Mouse (Mus musculus) CH12.LX (cell line): ENCODE measurements at regions not wholly inside any gene's neighbourhood (a gene's known extent, or its start where the extent isn't known, plus 50 kb on each side); places are given as distances from the start of the nearest gene placed in this dataset.

Experiments
- DNase-seq: peaks from one replicate; pipeline ENCODE4 v3.0.0-alpha.2; 2013; ENCODE audit errors: extremely low read depth
- H3K27ac ChIP-seq: 2 replicates; pipeline ENCODE4 v1.5.1; 2012; ENCODE audit warnings: low read depth, mild to moderate bottlenecking, control low read depth, moderate library complexity; ENCODE audit not compliant: insufficient read depth
- H3K27me3 ChIP-seq: replicated peaks from 2 replicates; pipeline ENCODE3; 2012; ENCODE audit warnings: inconsistent platforms
- H3K36me3 ChIP-seq, 2 experiments: replicated peaks in 1 of 2; 2 replicates each; pipeline versions ENCODE3 to v1.6.1; 2012; ENCODE audit warnings: inconsistent platforms in 1 of 2, low read length in 1 of 2, mild to moderate bottlenecking in 1 of 2, mixed read lengths in 1 of 2, moderate library complexity in 1 of 2; ENCODE audit not compliant: control insufficient read depth in 1 of 2, insufficient read depth in 1 of 2
- H3K4me1 ChIP-seq, 2 experiments: 2 replicates each; pipeline ENCODE4 v1.6.1; 2012; ENCODE audit warnings: inconsistent platforms in 1 of 2, moderate library complexity in 1 of 2; ENCODE audit not compliant: insufficient read depth in 2 of 2, control insufficient read depth in 1 of 2
- H3K4me2 ChIP-seq: 2 replicates; pipeline ENCODE4 v1.6.1; 2012; ENCODE audit warnings: low read depth, mild to moderate bottlenecking, control low read depth; ENCODE audit not compliant: poor library complexity, insufficient read depth, severe bottlenecking
- H3K4me3 ChIP-seq, 3 experiments: fragments of 150-350 bp in 1 of 3; sonication (generic) in 1 of 3; replicated peaks in 1 of 3; 2 replicates each; pipeline versions ENCODE3 to v1.5.1; 2011 to 2012; ENCODE audit warnings: low read depth in 2 of 3, low read length in 2 of 3, mild to moderate bottlenecking in 2 of 3, moderate library complexity in 2 of 3, control low read depth in 1 of 3, improper control_type of control experiment in 1 of 3, inconsistent platforms in 1 of 3, mixed read lengths in 1 of 3; ENCODE audit not compliant: poor library complexity in 1 of 3
- H3K79me2 ChIP-seq: replicated peaks from 2 replicates; pipeline ENCODE4 v1.6.1; 2012; ENCODE audit warnings: mild to moderate bottlenecking, moderate library complexity; ENCODE audit not compliant: control insufficient read depth, poor library complexity, insufficient read depth, severe bottlenecking; ENCODE audit errors: extremely low read depth
- H3K9ac ChIP-seq: 2 replicates; pipeline ENCODE4 v1.6.1; 2012; ENCODE audit warnings: low read depth, mild to moderate bottlenecking, control low read depth, moderate library complexity; ENCODE audit not compliant: insufficient read depth
- H3K9me3 ChIP-seq: replicated peaks from 2 replicates; pipeline ENCODE3; 2012; ENCODE audit warnings: low read length, inconsistent platforms, mixed read lengths
- E2F4 ChIP-seq: IDR thresholded peaks from 2 replicates; pipeline ENCODE4 v1.6.1; 2011; ENCODE audit warnings: low read depth, low read length, improper control_type of control experiment; ENCODE audit not compliant: insufficient replicate concordance
- EP300 ChIP-seq: IDR thresholded peaks from 2 replicates; pipeline ENCODE4 v1.6.1; 2011; ENCODE audit warnings: low read length, improper control_type of control experiment
- HCFC1 ChIP-seq: IDR thresholded peaks from 2 replicates; pipeline ENCODE4 v1.6.1; 2012; ENCODE audit warnings: low read depth, mild to moderate bottlenecking, inconsistent platforms, low read length, improper control_type of control experiment
- JUN ChIP-seq: IDR thresholded peaks from 2 replicates; pipeline ENCODE4 v1.6.1; 2011; ENCODE audit warnings: low read depth, mild to moderate bottlenecking, low read length, improper control_type of control experiment, moderate library complexity; ENCODE audit not compliant: insufficient read depth
- JUND ChIP-seq: conservative IDR thresholded peaks from 2 replicates; pipeline ENCODE4 v1.6.1; 2011; ENCODE audit warnings: low read depth, low read length, improper control_type of control experiment
- MAFK ChIP-seq: IDR thresholded peaks from 2 replicates; pipeline ENCODE4 v1.6.1; 2011; ENCODE audit warnings: low read length, improper control_type of control experiment; ENCODE audit not compliant: insufficient replicate concordance
- MAZ ChIP-seq: IDR thresholded peaks from 2 replicates; pipeline ENCODE4 v1.6.1; 2012; ENCODE audit warnings: low read depth, mild to moderate bottlenecking, inconsistent platforms, low read length, improper control_type of control experiment, moderate library complexity
- MEF2A ChIP-seq: IDR thresholded peaks from 2 replicates; pipeline ENCODE4 v1.6.1; 2014; ENCODE audit warnings: low read depth, mild to moderate bottlenecking, inconsistent platforms, low read length, improper control_type of control experiment, borderline replicate concordance
- MYC ChIP-seq: IDR thresholded peaks from 2 replicates; pipeline ENCODE4 v1.6.1; 2011; ENCODE audit warnings: low read depth, mild to moderate bottlenecking, improper control_type of control experiment, low read length
- NELFE ChIP-seq: IDR thresholded peaks from 2 replicates; pipeline ENCODE4 v1.6.1; 2011; ENCODE audit warnings: low read depth, low read length, improper control_type of control experiment
- PAX5 ChIP-seq: IDR thresholded peaks from 2 replicates; pipeline ENCODE4 v1.6.1; 2012; ENCODE audit warnings: low read length, inconsistent platforms, mixed read lengths
- POLR2A ChIP-seq: IDR thresholded peaks from 2 replicates; pipeline ENCODE4 v1.6.1; 2011; ENCODE audit warnings: low read depth, mild to moderate bottlenecking, improper control_type of control experiment, low read length
- RAD21 ChIP-seq: IDR thresholded peaks from 2 replicates; pipeline ENCODE4 v1.6.1; 2011; ENCODE audit warnings: low read depth, mild to moderate bottlenecking, low read length, improper control_type of control experiment, moderate library complexity
- RCOR1 ChIP-seq: conservative IDR thresholded peaks from 2 replicates; pipeline ENCODE4 v1.6.1; 2012; ENCODE audit warnings: low read depth, mild to moderate bottlenecking, inconsistent platforms, low read length, improper control_type of control experiment
- SIN3A ChIP-seq: IDR thresholded peaks from 2 replicates; pipeline ENCODE4 v1.6.1; 2012; ENCODE audit warnings: low read length, improper control_type of control experiment, inconsistent platforms
- SMC3 ChIP-seq: IDR thresholded peaks from 2 replicates; pipeline ENCODE4 v1.6.1; 2011; ENCODE audit warnings: low read depth, low read length, improper control_type of control experiment
- TBP ChIP-seq: conservative IDR thresholded peaks from 2 replicates; pipeline ENCODE4 v1.6.1; 2011; ENCODE audit warnings: low read depth, low read length, improper control_type of control experiment
- TCF12 ChIP-seq: IDR thresholded peaks from 2 replicates; pipeline ENCODE4 v1.6.1; 2014; ENCODE audit warnings: low read depth, mild to moderate bottlenecking, inconsistent platforms, low read length, improper control_type of control experiment
- USF1 ChIP-seq: IDR thresholded peaks from 2 replicates; pipeline ENCODE4 v1.6.1; 2014; ENCODE audit warnings: low read depth, mild to moderate bottlenecking, inconsistent platforms, low read length, improper control_type of control experiment
- USF2 ChIP-seq: conservative IDR thresholded peaks from 2 replicates; pipeline ENCODE4 v1.6.1; 2011; ENCODE audit warnings: low read depth, low read length, improper control_type of control experiment
- ZMIZ1 ChIP-seq: IDR thresholded peaks from 2 replicates; pipeline ENCODE4 v1.6.1; 2012; ENCODE audit warnings: low read depth, mild to moderate bottlenecking, inconsistent platforms, low read length, improper control_type of control experiment
- dilution Hi-C: fragments of 300-500 bp; cut with MboI; formaldehyde crosslinking; loops from 2 replicates; pipeline ENCODE4 v1.14.3; 2020; ENCODE audit warnings: low sequenced_read_pairs; ENCODE audit not compliant: extremely low pct_unique_long_range_greater_than_20kb, extremely low pct_ligation_motif_present
- in situ Hi-C: fragments of 300-500 bp; cut with MboI; formaldehyde crosslinking; loops from 3 replicates; pipeline ENCODE4 v1.14.3; 2019; ENCODE audit warnings: low sequenced_read_pairs, low pct_ligation_motif_present, low pct_unique_long_range_greater_than_20kb, mixed read lengths

- DNase-seq = no peak
- dilution Hi-C loops = no loop called here
- Histone ChIP-seq H3K9me3 (peaks cover 6% of the 10 kb centered on the region), H3K36me3 (no peaks in the 10 kb centered on the region), H3K27ac (no peak overlapping the region), H3K4me2 (no peak overlapping the region), H3K4me3 (no peak overlapping the region), H3K27me3 (no peaks in the 10 kb centered on the region), H3K4me1 (no peaks in the 10 kb centered on the region)
- TF ChIP-seq JUN = no peak
- no peak for TF ChIP-seq EP300
- no peak for TF ChIP-seq TCF12
- no peak for TF ChIP-seq USF1
- TF ChIP-seq JUND = no peak
- no peak for TF ChIP-seq POLR2A
- no peak for TF ChIP-seq SMC3
- TF ChIP-seq NELFE = no peak
- TF ChIP-seq, all 38 proteins: peak for 0
- in situ Hi-C loops = no loop called here
- H3K9ac ChIP-seq = no peak overlapping the region
- H3K79me2 ChIP-seq = no peaks in the 10 kb centered on the region
Observed at GRCm38 (mm10) chr6:96053476-96053875, 59.5 kb upstream of the Fam19a1 start.

DNA sequence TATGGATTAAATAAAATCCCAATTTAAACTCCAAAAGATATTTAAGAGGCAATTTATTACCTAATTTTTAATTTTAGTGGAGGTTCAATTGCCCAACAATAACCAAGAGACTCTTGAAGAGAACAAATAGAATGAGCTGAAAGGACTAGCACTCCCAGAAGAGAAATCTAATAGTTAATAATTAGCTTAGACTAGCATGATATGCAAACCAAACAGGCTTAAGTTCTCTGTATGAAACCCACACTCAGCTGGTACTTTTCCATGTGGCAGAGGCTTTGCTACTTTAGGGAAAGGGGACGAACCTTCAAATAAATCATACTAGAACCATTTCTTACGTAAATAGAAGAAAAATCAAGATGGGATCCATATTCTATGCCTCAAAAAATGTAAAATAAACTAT, 55.9 kb upstream of the Fam19a1 start:
- Histone ChIP-seq H3K36me3 (no peaks in the 10 kb centered on the region), H3K4me2 (no peak overlapping the region), H3K9me3 (peaks cover 9% of the 10 kb centered on the region), H3K27me3 (no peaks in the 10 kb centered on the region), H3K4me1 (no peaks in the 10 kb centered on the region), H3K27ac (no peak overlapping the region), H3K79me2 (no peaks in the 10 kb centered on the region), H3K4me3 (no peak overlapping the region)
- dilution Hi-C loops (no loop called here), in situ Hi-C loops (no loop called here)
- no peak for DNase-seq
- TF ChIP-seq TBP (no peak), SMC3 (no peak), RAD21 (no peak), MYC (no peak), USF2 (no peak), RCOR1 (no peak), ZMIZ1 (no peak), MAFK (no peak), SIN3A (no peak), MAZ (no peak), MEF2A (no peak), PAX5 (no peak), E2F4 (no peak), EP300 (no peak), HCFC1 (no peak), USF1 (no peak), TCF12 (no peak), NELFE (no peak)
- TF ChIP-seq, all 38 proteins: peak for 0
- H3K9ac ChIP-seq = no peak overlapping the region
